Mouse (Mus musculus): Measurements from ENCODE around the gene Fbxl17.

Gene Fbxl17

GRCm38 (mm10) chr17:63220821-63221220 lies 279.0 kb downstream of the Fbxl17 start:
- DNase-seq (ENCODE audit: low read depth, low spot score) = peak; percentile 73

GRCm38 (mm10) chr17:63217016-63217415 lies 282.8 kb downstream of the Fbxl17 start:
- DNase-seq (ENCODE audit: low read depth, low spot score) = no peak

- DNase-seq (ENCODE audit: low read depth, low spot score) = no peak
Measured at GRCm38 (mm10) chr17:63212018-63212417, 287.8 kb downstream of the Fbxl17 start.

GRCm38 (mm10) chr17:63209151-63209550 lies 290.7 kb downstream of the Fbxl17 start:
- no peak for DNase-seq (ENCODE audit: low read depth, low spot score)

- no peak for DNase-seq (ENCODE audit: low read depth, low spot score)
Measured at GRCm38 (mm10) chr17:63208346-63208745, 291.5 kb downstream of the Fbxl17 start.

GRCm38 (mm10) chr17:63207714-63208113 lies 292.1 kb downstream of the Fbxl17 start:
- DNase-seq (ENCODE audit: low read depth, low spot score) = no peak

- no peak for DNase-seq (ENCODE audit: low read depth, low spot score)
Measured at GRCm38 (mm10) chr17:63205316-63205715, 294.5 kb downstream of the Fbxl17 start.

- DNase-seq (ENCODE audit: low read depth, low spot score) = no peak
Measured at GRCm38 (mm10) chr17:63203582-63204190, 296.1 kb downstream of the Fbxl17 start.

- DNase-seq (ENCODE audit: low read depth, low spot score) = no peak
Measured at GRCm38 (mm10) chr17:63198703-63199102, 301.1 kb downstream of the Fbxl17 start.

- DNase-seq (ENCODE audit: low read depth, low spot score) = no peak
Measured at GRCm38 (mm10) chr17:63195496-63195895, 304.3 kb downstream of the Fbxl17 start.

- DNase-seq (ENCODE audit: low read depth, low spot score) = no peak
Measured at GRCm38 (mm10) chr17:63193196-63193595, 306.6 kb downstream of the Fbxl17 start.

GRCm38 (mm10) chr17:63191345-63191744 lies 308.5 kb downstream of the Fbxl17 start:
- no peak for DNase-seq (ENCODE audit: low read depth, low spot score)

- no peak for DNase-seq (ENCODE audit: low read depth, low spot score)
Measured at GRCm38 (mm10) chr17:63189274-63189673, 310.5 kb downstream of the Fbxl17 start.

- DNase-seq (ENCODE audit: low read depth, low spot score) = peak; percentile 50
Measured at GRCm38 (mm10) chr17:63185531-63185930, 314.3 kb downstream of the Fbxl17 start.

- DNase-seq (ENCODE audit: low read depth, low spot score) = peak; percentile 28
Measured at GRCm38 (mm10) chr17:63184844-63185504, 314.8 kb downstream of the Fbxl17 start.

- no peak for DNase-seq (ENCODE audit: low read depth, low spot score)
Measured at GRCm38 (mm10) chr17:63183431-63183830, 316.4 kb downstream of the Fbxl17 start.

- no peak for DNase-seq (ENCODE audit: low read depth, low spot score)
Measured at GRCm38 (mm10) chr17:63181661-63182060, 318.2 kb downstream of the Fbxl17 start.

- no peak for DNase-seq (ENCODE audit: low read depth, low spot score)
Measured at GRCm38 (mm10) chr17:63180042-63180441, 319.8 kb downstream of the Fbxl17 start.

GRCm38 (mm10) chr17:63178331-63178730 lies 321.5 kb downstream of the Fbxl17 start:
- DNase-seq (ENCODE audit: low read depth, low spot score) = no peak

- DNase-seq (ENCODE audit: low read depth, low spot score) = no peak
Measured at GRCm38 (mm10) chr17:63176411-63176810, 323.4 kb downstream of the Fbxl17 start.

- DNase-seq (ENCODE audit: low read depth, low spot score) = no peak
Measured at GRCm38 (mm10) chr17:63172697-63173096, 327.1 kb downstream of the Fbxl17 start.

GRCm38 (mm10) chr17:63171890-63172491 lies 327.8 kb downstream of the Fbxl17 start:
- DNase-seq (ENCODE audit: low read depth, low spot score) = no peak

GRCm38 (mm10) chr17:63171264-63171663 lies 328.6 kb downstream of the Fbxl17 start:
- peak; percentile 33 for DNase-seq (ENCODE audit: low read depth, low spot score)
